In genomic region chr11:119935457-119935856, GRCm38 (mm10) we compare ENCODE assay signal across 8 mouse cellular contexts. TPM values are rescaled to one million over a fixed set of nuclear protein-coding genes. Genes with fewer than 3 reads are reported as not detected.
DNase-seq lines count a peak whose midpoint lies in the region; ATAC-seq and TF ChIP-seq lines count a peak whose summit lies in the region.

No protein-coding gene starts in this region.

- ATAC-seq in kidney, embryonic 14.5 days (ENCODE audit: low FRiP score, low TSS enrichment), result no peak

- H3K27me3 ChIP-seq in kidney, adult 2 months (replicated peaks; ENCODE audit: control insufficient read depth, insufficient read depth, low read length), result no peaks in the 10 kb centered on the region
- no peaks in the 10 kb centered on the region for H3K27me3 ChIP-seq in kidney, embryonic 14.5 days (ENCODE audit: control insufficient read depth, insufficient read depth, low read length)

- TF ChIP-seq CTCF in kidney, adult 2 months (conservative IDR thresholded peaks at IDR 0.05; ENCODE audit: insufficient read depth, insufficient read length, low read depth, low read length), result peak; percentile 77
- TF ChIP-seq CTCF in lung, adult 2 months (IDR thresholded peaks at IDR 0.05; ENCODE audit: insufficient read depth, low read length), result peak; percentile 65

- peaks cover 34% of the 10 kb centered on the region for H3K4me1 ChIP-seq in kidney, adult 2 months (ENCODE audit: control insufficient read depth, insufficient read depth, low read length)
- peaks cover 38% of the 10 kb centered on the region for H3K4me1 ChIP-seq in kidney, embryonic 14.5 days (ENCODE audit: control insufficient read depth, insufficient read depth, low read length)
- peaks cover 24% of the 10 kb centered on the region for H3K4me1 ChIP-seq in lung, adult 2 months (ENCODE audit: control insufficient read depth, insufficient read depth, low read length)

- no peaks in the 10 kb centered on the region for H3K36me3 ChIP-seq in kidney, adult 2 months (ENCODE audit: control insufficient read depth, insufficient read depth, low read length)
- no peaks in the 10 kb centered on the region; the same call in 1 of the 2 replicates for H3K36me3 ChIP-seq in kidney, embryonic 14.5 days (ENCODE audit: control insufficient read depth, insufficient read depth, low read length)

- H3K4me3 ChIP-seq in kidney, adult 2 months (ENCODE audit: insufficient read depth, low read depth, low read length), result no peak overlapping the region
- no peak overlapping the region for H3K4me3 ChIP-seq in kidney, embryonic 14.5 days (ENCODE audit: low read length)
- H3K4me3 ChIP-seq in lung, adult 2 months (replicated peaks; ENCODE audit: extremely low read depth, low read depth, low read length), result no peak overlapping the region

- no peak for TF ChIP-seq POLR2A in kidney, adult 2 months (IDR thresholded peaks at IDR 0.05; ENCODE audit: low read depth, low read length)
- TF ChIP-seq POLR2A in lung, adult 2 months (IDR thresholded peaks at IDR 0.05; ENCODE audit: borderline replicate concordance, extremely low read depth, low read depth, low read length), result no peak

- WGBS in kidney, adult 2 months, result 41% methylated on average over 6 of the region's 6 CpGs
- WGBS in kidney, embryonic 14.5 days, result 31% methylated on average over 6 of the region's 6 CpGs
- 50% methylated on average over 6 of the region's 6 CpGs for WGBS in lung, adult 2 months

- no peak overlapping the region for H3K4me2 ChIP-seq in kidney, embryonic 14.5 days (replicated peaks; ENCODE audit: low read depth, low read length)

- peak; percentile 86 for DNase-seq in kidney, adult 2 months
- peak; percentile 76 for DNase-seq in R1 (ENCODE audit: low read depth, low spot score)
- DNase-seq in cerebellum, postnatal 4 days (ENCODE audit: low spot score in 2 of 2), result peak; percentile 62 to 75
- DNase-seq in heart, postnatal 4 days, result peak; percentile 77
- peak; percentile 77 for DNase-seq in lung, adult 2 months
- peak; percentile 82 for DNase-seq in retina, embryonic 14.5 days (ENCODE audit: low spot score)
- DNase-seq in urinary bladder, postnatal 36 days (ENCODE audit: low spot score in 2 of 2), result peak; percentile 64 to 70

- no peak overlapping the region for H3K9ac ChIP-seq in kidney, embryonic 14.5 days (ENCODE audit: low read depth, low read length)

- H3K9me3 ChIP-seq in kidney, embryonic 14.5 days (ENCODE audit: control insufficient read depth, low read length), result no peaks in the 10 kb centered on the region

- no peak overlapping the region for H3K27ac ChIP-seq in kidney, adult 2 months (ENCODE audit: insufficient read depth, low read depth, low read length)
- no peak overlapping the region for H3K27ac ChIP-seq in kidney, embryonic 14.5 days (ENCODE audit: low read depth, low read length)

RNA-seq across cellular contexts. Expression of gene Baiap2, which starts 7.1 kb away (rescaled TPM):
- polyA plus RNA-seq in kidney, adult 2 months (2012; rRNA removed), result 78.1 and 88.4 TPM in 2 replicates
- polyA plus RNA-seq in kidney, embryonic 14.5 days (2014; fragmentation: Nextera tagmentation; extraction: Ambion mirVana), result 15.7 and 18.2 TPM in 2 replicates
- 1 to 10 TPM; 8.0 to 8.3 TPM for total RNA-seq in heart, postnatal 4 days (2021)
- 83.7 and 92.9 TPM in 2 replicates for polyA plus RNA-seq in lung, adult 2 months (2012; rRNA removed)

RNA-seq across cellular contexts. Expression of gene Chmp6, which starts 22.2 kb away (rescaled TPM):
- 97.2 and 106 TPM in 2 replicates for polyA plus RNA-seq in kidney, adult 2 months (2012; rRNA removed)
- 87.1 and 94.0 TPM in 2 replicates for polyA plus RNA-seq in kidney, embryonic 14.5 days (2014; fragmentation: Nextera tagmentation; extraction: Ambion mirVana)
- 10 to 100 TPM; 42.4 to 43.3 TPM for total RNA-seq in heart, postnatal 4 days (2021)
- 50.2 and 51.0 TPM in 2 replicates for polyA plus RNA-seq in lung, adult 2 months (2012; rRNA removed)
